In genomic region chr3:19754636-19755035, GRCm38 (mm10) we compare ENCODE assay signal across 24 mouse cellular contexts.
"Had no signal": no experiment of that assay in that cellular context is flagged by ENCODE, and none has a peak within 500 bp of the region (broad histone marks: within the 10 kb centered on the region; RNA-seq: fewer than 3 reads in every experiment).

No protein-coding gene starts in this region.

- DNase-seq: gastrocnemius, adult 2 months; gastrocnemius, postnatal 10 days; gastrocnemius, postnatal 25 days; heart, adult 11 months; heart, adult 2 months; heart, postnatal 14 days; heart, postnatal 36 days; kidney, postnatal 14 days; layer of hippocampus, adult 9-11 months; layer of hippocampus, postnatal 36 days; left cerebral cortex, postnatal 4 days had no signal

- H3K9me3 ChIP-seq: heart, embryonic 15.5 days; hindbrain, embryonic 13.5 days; hindbrain, embryonic 15.5 days; kidney, embryonic 15.5 days; limb, embryonic 13.5 days; limb, embryonic 15.5 days; liver, embryonic 12.5 days had no signal

- H3K9ac ChIP-seq: heart, embryonic 13.5 days; heart, embryonic 15.5 days; hindbrain, embryonic 13.5 days; hindbrain, embryonic 15.5 days; kidney, embryonic 15.5 days; limb, embryonic 13.5 days; limb, embryonic 15.5 days; liver, embryonic 12.5 days; liver, embryonic 14.5 days had no signal

- H3K4me2 ChIP-seq: heart, embryonic 11.5 days; heart, embryonic 13.5 days; heart, embryonic 15.5 days; hindbrain, embryonic 13.5 days; hindbrain, embryonic 15.5 days; kidney, embryonic 15.5 days; limb, embryonic 13.5 days; limb, embryonic 15.5 days; liver, embryonic 12.5 days had no signal

- H3K36me3 ChIP-seq: heart, embryonic 13.5 days; heart, embryonic 15.5 days; hindbrain, embryonic 13.5 days; hindbrain, embryonic 15.5 days; kidney, embryonic 15.5 days; limb, embryonic 13.5 days; limb, embryonic 15.5 days; liver, embryonic 12.5 days had no signal

- H3K27ac ChIP-seq: gastrocnemius, adult 2 months; heart, adult 2 months; heart, embryonic 13.5 days; heart, embryonic 15.5 days; hindbrain, embryonic 13.5 days; hindbrain, embryonic 15.5 days; hindbrain, postnatal 0 days; kidney, embryonic 15.5 days; kidney, postnatal 0 days; limb, embryonic 13.5 days; limb, embryonic 15.5 days; liver, embryonic 12.5 days; liver, embryonic 14.5 days had no signal

- ATAC-seq: hindbrain, postnatal 0 days; intestine, embryonic 16.5 days; liver, embryonic 12.5 days had no signal

- H3K4me3 ChIP-seq: gastrocnemius, adult 2 months; heart, adult 2 months; heart, embryonic 13.5 days; heart, embryonic 15.5 days; hindbrain, embryonic 13.5 days; hindbrain, embryonic 15.5 days; kidney, embryonic 15.5 days; limb, embryonic 13.5 days; limb, embryonic 15.5 days; liver, embryonic 12.5 days had no signal

- H3K4me1 ChIP-seq: heart, embryonic 13.5 days; heart, embryonic 15.5 days; hindbrain, embryonic 13.5 days; hindbrain, embryonic 15.5 days; kidney, embryonic 15.5 days; limb, embryonic 13.5 days; limb, embryonic 15.5 days; liver, embryonic 12.5 days had no signal

- H3K27me3 ChIP-seq: heart, embryonic 13.5 days; heart, embryonic 15.5 days; hindbrain, embryonic 13.5 days; hindbrain, embryonic 15.5 days; kidney, embryonic 15.5 days; limb, embryonic 13.5 days; limb, embryonic 15.5 days; liver, embryonic 12.5 days had no signal
